Mouse (Mus musculus): Measurements from ENCODE around the gene Fcgr4.
"Not testable (repeated sequence)": the region's sequence is repeated elsewhere in the genome, so short reads cannot be mapped to it uniquely, and the experiment has no call there.

Fcgr4 gene

DNA sequence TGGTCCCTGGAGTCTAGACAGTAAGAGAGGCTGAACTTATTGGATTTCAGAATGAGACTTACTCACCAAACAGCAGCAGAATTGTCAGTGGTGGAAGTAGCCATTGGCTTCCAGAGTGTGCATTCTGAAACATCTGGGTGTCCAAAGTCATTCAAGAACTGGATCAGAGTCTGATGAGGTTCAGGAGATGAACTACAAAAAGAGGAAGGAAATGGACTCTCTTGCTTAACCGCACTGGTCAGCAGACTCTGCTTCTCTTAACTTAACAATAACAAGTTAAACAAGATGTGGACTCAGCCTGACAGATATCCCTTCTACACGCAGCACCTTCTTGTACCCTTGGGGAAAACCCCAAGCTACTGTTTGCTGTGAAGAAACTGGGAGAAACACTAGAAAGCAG is 40.5 kb downstream of the Fcgr4 start:
- DNase-seq, result no peak

DNA sequence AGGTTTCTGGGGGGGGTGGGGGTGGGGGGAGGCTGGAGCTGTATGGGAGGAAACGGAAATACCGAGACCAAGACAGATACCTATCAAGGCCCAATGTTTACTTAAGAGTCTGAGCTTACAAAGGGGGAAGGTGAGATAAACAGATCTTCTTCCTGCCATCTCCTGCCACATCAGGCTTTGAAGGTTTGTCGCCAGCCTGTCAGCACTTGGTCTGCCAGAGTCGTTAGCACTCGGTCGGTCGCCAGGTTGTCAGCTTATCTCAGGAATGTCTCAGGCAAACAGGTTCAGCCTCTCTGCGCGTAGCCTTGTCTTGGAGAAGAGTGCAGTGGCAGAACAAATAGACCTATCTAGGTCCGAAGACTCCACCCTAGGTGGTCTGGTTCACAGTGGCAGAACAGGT is 41.7 kb downstream of the Fcgr4 start:
- peak; percentile 32 for DNase-seq

DNA sequence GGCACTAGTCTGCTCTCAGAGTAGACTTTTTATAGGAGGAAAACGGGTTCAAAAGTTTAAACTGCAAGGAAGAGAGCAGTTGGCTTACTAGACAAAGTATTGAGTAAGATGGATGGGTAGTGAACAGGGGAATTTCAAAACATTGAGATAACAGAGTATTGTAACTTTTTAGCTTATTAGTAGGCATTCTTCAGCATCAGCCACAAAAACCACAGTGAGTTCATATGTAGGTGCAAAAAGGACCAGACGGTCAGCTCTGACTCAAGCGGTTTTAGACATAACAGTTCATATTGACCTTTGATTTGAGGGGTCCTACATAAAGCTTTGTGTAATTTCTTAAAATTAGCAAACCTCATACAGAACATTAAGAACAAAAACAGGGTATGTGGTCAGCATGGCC is 42.8 kb downstream of the Fcgr4 start:
- DNase-seq, result no peak

- peak; percentile 49 for DNase-seq
These were observed 45.1 kb downstream of the Fcgr4 start for GRCm38 (mm10) chr1:171063569-171064490.

DNA sequence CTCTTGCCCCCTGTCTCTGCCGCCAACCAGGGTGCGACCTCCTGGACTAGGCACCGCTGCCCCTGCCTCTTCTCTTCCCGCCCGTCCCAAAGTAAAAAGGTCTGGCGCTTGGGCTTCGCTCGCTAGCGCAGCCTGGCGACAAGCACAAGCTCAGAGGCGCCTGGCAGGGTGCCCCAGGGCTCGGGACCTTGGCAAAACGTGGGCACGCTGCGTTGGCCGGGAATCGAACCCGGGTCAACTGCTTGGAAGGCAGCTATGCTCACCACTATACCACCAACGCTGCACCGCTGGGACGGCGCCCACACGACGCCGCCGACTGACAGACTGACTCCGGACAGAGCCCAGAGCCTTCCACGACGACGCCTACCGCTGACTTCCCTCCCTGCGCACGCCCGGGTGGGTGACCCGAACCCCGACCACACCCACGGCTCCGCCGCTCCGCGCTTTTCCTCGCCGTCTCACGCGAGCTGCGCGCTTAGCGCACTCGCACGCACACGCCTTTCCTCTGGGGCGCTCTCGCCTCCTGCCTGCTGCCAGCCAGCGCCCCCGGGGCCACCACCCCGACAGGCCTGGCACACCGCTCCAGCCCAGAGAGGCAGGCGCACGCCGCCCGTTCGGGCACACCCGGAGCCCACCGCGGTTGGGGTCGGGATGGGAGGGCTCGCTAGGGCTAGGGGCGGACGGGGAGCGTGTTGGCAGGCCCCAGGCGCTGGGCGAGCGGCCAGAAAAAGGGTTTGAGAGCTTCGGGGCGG is 45.9 kb downstream of the Fcgr4 start, which contains the start of gene Fcgr3:
Fcgr3 (minus strand) TSS at position 445 of the 752 bp plus-strand sequence.
- peak; percentile 86 for DNase-seq

DNA sequence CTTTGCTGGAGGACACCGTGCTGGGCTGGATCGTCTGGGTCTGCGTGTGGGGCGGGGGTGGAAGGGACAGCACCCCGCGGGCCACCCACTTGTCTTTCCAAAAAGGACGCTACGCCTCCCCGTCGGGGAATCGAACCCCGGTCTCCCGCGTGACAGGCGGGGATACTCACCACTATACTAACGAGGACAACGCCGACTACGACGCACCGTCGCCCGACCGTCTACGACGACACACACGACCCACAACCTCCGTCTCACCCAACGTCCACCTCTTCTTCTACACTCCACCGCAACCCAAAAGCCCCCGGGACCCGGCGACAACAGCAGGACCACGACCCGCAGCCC is 46.5 kb downstream of the Fcgr4 start:
- peak; percentile 66 for DNase-seq

DNA sequence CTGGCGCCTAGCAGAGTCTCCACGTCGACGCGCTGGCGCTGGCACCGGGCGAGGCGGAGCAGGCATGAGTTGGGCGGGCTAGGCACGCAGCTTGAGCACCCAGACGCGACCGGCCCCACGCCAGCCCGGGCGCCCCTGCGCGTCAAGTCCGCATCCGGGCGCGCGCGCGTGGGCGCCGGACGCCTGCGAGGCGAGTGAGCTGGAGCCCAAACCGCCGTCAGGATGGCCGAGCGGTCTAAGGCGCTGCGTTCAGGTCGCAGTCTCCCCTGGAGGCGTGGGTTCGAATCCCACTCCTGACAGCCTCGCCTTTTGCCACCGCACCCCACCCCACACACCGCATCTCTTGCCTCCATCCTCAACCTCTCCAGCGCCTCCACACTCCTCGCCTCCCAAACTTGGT is 47.0 kb downstream of the Fcgr4 start:
- DNase-seq, result peak; percentile 37

- not testable (repeated sequence) for DNase-seq
These were observed 47.9 kb downstream of the Fcgr4 start for GRCm38 (mm10) chr1:171066583-171066982.

- DNase-seq, result not testable (repeated sequence)
These were observed 49.2 kb downstream of the Fcgr4 start for GRCm38 (mm10) chr1:171067928-171068327.

GRCm38 (mm10) chr1:171069508-171069907 is 50.8 kb downstream of the Fcgr4 start:
- DNase-seq, result not testable (repeated sequence)

GRCm38 (mm10) chr1:171070879-171071278 is 52.2 kb downstream of the Fcgr4 start:
- DNase-seq, result not testable (repeated sequence)

DNA sequence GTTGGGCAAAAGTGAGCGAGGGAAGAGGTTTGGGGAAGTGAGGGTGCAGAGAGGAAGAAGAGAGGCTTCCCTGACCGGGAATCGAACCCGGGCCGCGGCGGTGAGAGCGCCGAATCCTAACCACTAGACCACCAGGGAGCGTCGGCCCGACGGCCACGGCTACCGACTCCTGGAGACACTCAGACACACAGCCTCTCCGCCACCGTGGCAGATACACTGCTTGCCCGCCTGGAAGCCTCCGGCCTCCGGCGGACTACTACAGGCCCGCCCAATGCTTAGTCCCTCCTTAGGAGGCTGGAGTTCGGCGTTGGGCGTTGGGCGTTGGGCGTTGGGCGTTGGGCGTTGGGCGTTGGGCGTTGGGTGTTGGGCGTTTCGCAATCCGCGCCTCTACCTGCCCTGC is 53.0 kb downstream of the Fcgr4 start:
- DNase-seq, result not testable (repeated sequence)

DNA sequence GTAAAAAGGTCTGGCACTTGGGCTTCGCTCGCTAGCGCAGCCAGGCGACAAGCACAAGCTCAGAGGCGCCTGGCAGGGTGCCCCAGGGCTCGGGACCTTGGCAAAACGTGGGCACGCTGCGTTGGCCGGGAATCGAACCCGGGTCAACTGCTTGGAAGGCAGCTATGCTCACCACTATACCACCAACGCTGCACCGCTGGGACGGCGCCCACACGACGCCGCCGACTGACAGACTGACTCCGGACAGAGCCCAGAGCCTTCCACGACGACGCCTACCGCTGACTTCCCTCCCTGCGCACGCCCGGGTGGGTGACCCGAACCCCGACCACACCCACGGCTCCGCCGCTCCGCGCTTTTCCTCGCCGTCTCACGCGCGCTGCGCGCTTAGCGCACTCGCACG is 53.5 kb downstream of the Fcgr4 start:
- not testable (repeated sequence) for DNase-seq

- peak; percentile 30 for DNase-seq
These were observed 55.6 kb downstream of the Fcgr4 start for GRCm38 (mm10) chr1:171074283-171074682.

GRCm38 (mm10) chr1:171076176-171076575 is 57.5 kb downstream of the Fcgr4 start:
- not testable (repeated sequence) for DNase-seq

GRCm38 (mm10) chr1:171077192-171077591 is 58.5 kb downstream of the Fcgr4 start:
- not testable (repeated sequence) for DNase-seq

GRCm38 (mm10) chr1:171077955-171078354 is 59.2 kb downstream of the Fcgr4 start:
- peak; percentile 47 for DNase-seq

- not testable (repeated sequence) for DNase-seq
These were observed 59.7 kb downstream of the Fcgr4 start for GRCm38 (mm10) chr1:171078419-171078818.

DNA sequence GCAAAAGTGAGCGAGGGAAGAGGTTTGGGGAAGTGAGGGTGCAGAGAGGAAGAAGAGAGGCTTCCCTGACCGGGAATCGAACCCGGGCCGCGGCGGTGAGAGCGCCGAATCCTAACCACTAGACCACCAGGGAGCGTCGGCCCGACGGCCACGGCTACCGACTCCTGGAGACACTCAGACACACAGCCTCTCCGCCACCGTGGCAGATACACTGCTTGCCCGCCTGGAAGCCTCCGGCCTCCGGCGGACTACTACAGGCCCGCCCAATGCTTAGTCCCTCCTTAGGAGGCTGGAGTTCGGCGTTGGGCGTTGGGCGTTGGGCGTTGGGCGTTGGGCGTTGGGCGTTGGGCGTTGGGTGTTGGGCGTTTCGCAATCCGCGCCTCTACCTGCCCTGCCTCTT is 60.6 kb downstream of the Fcgr4 start:
- DNase-seq, result not testable (repeated sequence)

Measured in lung, postnatal 10 days (tissue).